Mouse (Mus musculus): ENCODE results near the gene Serpinb12.
A peak's percentile ranks its signal among the peaks of the same experiment; 100 is the strongest.
"Not testable (repeated sequence)": the region's sequence is repeated elsewhere in the genome, so short reads cannot be mapped to it uniquely, and the experiment has no call there.

Serpinb12 gene

GRCm38 (mm10) chr1:106934265-106934664 is at the start of gene Serpinb12:
TSS of gene Serpinb12 (plus strand) at chr1:106934449.
- DNase-seq = no peak

- DNase-seq = not testable (repeated sequence)
Measured at GRCm38 (mm10) chr1:106895142-106895541, 39.1 kb upstream of the Serpinb12 start.

GRCm38 (mm10) chr1:106901406-106901805 is 32.8 kb upstream of the Serpinb12 start:
- DNase-seq = peak; percentile 15

GRCm38 (mm10) chr1:106931954-106932353 is 2.3 kb upstream of the Serpinb12 start:
- no peak for DNase-seq

GRCm38 (mm10) chr1:106933658-106934057 is 591 bp upstream of the Serpinb12 start:
- no peak for DNase-seq

GRCm38 (mm10) chr1:106947217-106947616 is 13.0 kb downstream of the Serpinb12 start:
- DNase-seq = no peak

- no peak for DNase-seq
Measured at GRCm38 (mm10) chr1:106959981-106960380, 25.7 kb downstream of the Serpinb12 start.

GRCm38 (mm10) chr1:106961023-106961422 is 26.8 kb downstream of the Serpinb12 start:
- DNase-seq = peak; percentile 5

GRCm38 (mm10) chr1:106980684-106981083 is 46.4 kb downstream of the Serpinb12 start, which contains the start of gene Serpinb13:
TSS of gene Serpinb13 (plus strand) at chr1:106980984.
- DNase-seq = no peak

- DNase-seq = no peak
Measured at GRCm38 (mm10) chr1:106983092-106983491, 48.8 kb downstream of the Serpinb12 start.

- DNase-seq = no peak
Measured at GRCm38 (mm10) chr1:106983865-106984264, 49.6 kb downstream of the Serpinb12 start.

- DNase-seq = peak; percentile 24
Measured at GRCm38 (mm10) chr1:107000424-107000823, 66.2 kb downstream of the Serpinb12 start.

GRCm38 (mm10) chr1:107001754-107002153 is 67.5 kb downstream of the Serpinb12 start:
- DNase-seq = no peak

- DNase-seq = no peak
Measured at GRCm38 (mm10) chr1:107006316-107006715, 72.1 kb downstream of the Serpinb12 start.
